Mouse (Mus musculus) spleen, adult 18-20 months (tissue): Measurements from ENCODE around the gene Coil.

Experiments used
- DNase-seq, 2 experiments: peaks; one replicate each; pipeline ENCODE4 v3.0.0; 2022; ENCODE audit warnings: mixed read lengths in 2 of 2

The Coil gene

GRCm38 (mm10) chr11:88970202-88970732 lies at the start of gene Coil:
Gene Coil (plus strand): TSS chr11:88970252.
- DNase-seq: no peak

DNA sequence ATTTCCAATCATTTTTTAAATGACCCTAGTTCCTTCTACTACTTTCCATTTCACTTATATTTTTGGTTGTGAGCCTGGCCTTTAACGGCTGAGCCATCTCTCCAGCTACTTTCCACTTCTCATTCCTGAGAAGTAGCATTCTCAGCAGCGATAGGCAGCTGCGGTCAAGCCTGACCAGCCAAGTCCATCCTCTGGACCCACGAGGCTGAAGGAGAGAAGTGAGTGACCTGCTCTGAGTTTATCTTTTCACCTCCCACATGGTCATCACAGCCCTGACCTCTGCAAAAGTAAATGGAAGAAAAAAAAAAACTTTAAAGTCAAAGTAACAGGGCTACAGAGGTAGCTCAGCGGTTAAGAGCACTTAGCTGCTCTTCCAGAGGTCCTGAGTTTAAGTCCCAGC lies 43.5 kb upstream of the Coil start:
- no peak for DNase-seq

- DNase-seq: no peak
Observed at GRCm38 (mm10) chr11:88931692-88932530, 38.1 kb upstream of the Coil start.

GRCm38 (mm10) chr11:88933030-88933429 lies 37.0 kb upstream of the Coil start:
- no peak for DNase-seq

DNA sequence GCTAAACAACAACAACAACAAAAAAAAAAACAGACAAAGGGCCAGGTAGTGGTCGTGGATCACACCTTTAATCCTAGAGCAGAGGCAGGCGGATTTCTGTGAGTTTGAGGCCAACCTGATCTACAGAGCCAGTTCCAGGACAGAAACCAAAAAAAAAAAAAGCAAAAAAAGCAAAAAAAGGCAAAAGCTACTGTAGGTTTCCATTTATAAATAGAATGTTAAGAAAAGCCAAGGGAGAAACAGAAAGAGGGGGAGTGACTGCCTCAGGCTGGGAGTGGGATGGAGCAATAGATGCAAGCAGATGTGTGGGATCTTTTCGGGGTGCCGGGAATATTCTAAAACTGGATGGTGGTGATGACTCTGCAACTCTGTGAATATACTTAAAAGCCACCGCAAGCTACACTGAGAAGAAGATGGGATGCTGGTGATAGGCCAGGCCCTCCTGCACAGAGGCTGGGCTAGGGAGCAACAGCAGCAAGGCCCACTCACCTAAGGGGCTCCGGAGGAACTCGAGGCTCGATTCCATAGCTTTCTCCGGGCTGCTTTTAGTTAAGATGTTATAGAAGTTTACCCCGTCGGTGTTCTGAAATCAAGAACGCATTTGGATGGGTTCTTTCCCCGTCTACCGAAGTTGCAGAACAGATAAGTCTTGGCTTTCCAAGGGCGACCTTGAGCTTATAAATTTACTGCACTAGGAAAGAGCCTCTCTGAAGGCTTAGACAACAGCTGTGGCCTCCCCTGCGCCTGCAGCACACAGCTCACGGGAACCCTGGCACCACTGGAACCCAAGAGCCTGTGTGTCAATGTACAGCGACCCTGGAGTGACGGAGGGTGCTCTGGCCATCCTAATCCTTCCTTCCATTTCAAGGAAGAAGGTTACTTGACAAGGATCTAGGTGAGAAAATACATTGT lies 35.7 kb upstream of the Coil start:
- no peak for DNase-seq

- DNase-seq: no peak
Observed at GRCm38 (mm10) chr11:88937886-88938285, 32.2 kb upstream of the Coil start.

- no peak for DNase-seq
Observed at GRCm38 (mm10) chr11:88938770-88939169, 31.3 kb upstream of the Coil start.

DNA sequence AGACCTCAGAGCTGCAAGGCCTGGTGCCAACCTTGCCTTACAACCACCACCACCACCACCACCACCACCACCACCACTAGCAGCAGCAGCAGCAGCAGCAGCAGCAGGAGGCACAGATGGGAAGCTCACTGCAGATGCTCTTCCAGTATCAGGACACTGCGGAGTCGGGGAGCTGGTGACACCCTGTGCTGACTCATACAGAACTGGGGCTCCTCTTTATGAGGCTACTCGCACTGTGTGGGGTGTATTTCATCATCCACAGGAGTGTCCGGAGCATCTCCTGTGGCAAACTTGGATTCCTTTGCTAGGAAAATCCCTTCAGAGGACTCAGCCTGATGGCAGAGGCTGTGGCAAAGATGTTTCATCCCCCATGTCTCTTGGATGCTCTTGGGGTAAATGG lies 30.4 kb upstream of the Coil start:
- no peak for DNase-seq

- no peak for DNase-seq
Observed at GRCm38 (mm10) chr11:88941489-88941888, 28.6 kb upstream of the Coil start.

DNA sequence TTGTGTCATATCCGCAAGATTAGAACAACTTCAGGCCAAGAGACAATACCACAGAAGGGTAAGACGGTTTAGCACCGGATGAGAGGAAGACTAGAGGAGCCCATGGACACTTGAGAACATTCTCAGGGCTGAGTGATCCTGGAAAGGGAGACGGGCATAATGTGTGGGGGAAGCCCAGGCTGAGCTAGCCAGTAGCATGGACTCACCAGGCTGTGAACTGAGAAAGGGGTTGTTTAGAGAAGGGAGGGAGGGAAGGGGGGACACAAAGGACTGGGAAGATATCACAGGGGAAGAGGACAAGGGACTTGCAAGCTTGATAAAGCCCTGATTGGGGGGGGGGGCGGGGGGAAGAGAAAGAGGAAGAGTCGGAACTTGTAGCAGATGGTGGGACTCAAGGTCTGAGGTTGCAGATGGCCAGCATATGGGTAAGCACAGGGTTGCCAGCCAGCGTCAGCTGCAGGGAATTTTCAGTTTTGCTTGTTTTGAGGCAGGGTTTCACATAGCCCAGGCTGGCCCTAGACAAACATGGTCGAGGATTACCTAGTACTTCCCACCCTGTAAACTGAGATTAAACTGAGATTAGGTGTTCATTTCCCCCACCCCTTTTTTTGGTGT lies 24.0 kb upstream of the Coil start:
- DNase-seq: no peak

GRCm38 (mm10) chr11:88948896-88949295 lies 21.2 kb upstream of the Coil start:
- no peak for DNase-seq

DNA sequence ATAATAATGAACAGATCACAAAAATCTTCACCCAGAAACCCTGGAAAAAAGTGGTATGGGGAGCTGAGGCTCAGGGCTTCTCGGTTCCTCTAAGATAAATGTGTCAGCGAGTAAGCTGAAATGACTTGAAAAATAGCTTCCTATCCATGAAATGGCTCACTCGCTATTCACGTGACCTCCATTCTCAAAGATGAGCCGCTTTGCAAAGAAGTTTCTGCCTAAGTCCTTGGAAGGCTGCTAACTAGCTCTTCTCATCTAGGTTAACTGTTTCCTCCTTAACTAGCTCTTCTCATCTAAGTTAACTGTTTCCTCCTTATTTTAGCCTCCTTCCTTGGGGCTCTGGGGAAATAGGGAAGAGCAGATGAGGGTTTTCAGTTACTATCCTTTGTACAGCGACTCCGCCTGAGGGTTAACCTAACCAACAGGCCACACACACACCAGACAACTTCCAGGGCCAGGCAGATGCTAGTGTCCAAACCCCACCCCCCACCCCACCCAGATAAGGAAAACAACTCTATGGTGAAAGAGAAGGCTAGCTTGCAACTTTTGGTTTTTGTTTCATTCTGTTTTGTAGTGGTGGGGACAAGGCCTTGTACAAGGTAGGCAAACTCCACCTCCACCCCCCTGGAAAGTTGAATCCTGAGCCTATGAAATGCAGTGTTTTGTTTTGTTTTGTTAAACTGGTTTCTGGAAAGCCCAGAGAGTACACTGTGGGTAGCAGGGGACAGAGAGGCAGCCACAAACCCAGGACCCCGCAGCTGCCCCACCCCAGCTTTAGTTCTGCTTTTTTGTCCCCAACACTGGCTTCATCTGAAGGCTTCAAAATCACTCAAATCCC lies 20.0 kb upstream of the Coil start:
- no peak for DNase-seq

DNA sequence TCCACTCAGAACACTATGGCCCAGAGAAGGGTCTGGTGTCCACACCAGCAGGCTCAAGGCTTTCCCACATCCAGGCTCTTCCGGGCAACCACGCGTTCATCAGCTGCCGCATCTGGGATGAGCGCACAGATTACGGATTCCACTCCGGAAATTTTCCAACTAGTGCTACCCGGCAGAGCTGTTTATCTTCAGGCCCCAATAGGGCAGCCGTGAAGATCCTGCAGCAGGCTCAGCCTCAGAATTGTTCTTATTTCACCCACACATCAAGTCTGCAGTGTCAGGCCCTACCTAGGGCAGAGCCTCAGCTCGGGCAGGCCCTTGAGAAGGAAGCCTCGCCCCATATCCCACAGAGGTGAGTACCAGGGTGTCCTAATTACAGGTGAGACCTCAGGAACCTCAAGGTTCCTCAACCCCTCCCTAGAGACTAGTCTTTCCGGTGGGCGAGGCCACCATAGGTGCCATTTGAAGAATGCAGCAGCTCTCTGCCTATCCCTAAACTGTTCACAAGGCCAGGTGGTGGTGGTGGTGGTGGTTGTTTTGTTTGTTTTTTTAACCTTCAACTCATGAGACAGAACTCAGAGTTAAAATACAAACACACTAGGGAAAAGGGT lies 19.3 kb upstream of the Coil start:
- no peak for DNase-seq

DNA sequence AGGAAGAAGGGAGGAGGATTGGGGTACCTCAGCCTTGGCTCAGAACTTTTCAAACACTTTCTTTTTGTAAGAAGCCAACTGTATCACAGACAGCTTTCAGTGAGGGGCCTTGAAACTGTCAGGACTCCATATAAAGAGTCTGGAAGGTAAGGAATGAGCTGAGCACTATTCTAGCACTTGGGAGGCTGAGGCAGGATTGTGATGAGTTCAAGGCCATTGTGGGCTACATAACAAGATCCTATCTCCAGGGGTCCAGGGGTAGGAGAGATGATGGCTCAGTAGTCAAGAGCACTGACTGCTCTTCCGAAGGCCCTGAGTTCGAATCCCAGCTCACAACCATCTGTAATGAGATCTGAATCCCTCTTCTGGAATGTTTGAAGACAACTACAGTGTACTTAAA lies 18.5 kb upstream of the Coil start:
- DNase-seq: no peak

DNA sequence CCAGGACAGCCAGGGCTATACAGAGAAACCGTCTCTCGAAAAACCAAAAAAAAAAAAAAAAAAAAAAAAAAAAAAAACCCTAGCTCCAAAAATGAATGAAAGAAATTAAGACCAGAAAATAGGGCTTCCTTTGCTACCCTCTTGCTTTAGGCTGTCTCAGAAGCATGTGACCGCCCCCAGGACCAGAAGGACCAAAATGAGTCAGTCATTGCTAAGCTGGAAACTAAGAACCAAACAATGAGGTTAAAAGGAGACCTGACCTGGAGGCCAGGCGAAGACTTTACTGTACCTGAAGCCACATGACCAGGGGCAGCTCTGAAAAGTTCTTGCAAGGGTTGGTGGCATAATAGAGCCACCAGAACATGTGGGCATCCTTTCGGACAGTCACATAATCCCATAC lies 17.9 kb upstream of the Coil start:
- no peak for DNase-seq

DNA sequence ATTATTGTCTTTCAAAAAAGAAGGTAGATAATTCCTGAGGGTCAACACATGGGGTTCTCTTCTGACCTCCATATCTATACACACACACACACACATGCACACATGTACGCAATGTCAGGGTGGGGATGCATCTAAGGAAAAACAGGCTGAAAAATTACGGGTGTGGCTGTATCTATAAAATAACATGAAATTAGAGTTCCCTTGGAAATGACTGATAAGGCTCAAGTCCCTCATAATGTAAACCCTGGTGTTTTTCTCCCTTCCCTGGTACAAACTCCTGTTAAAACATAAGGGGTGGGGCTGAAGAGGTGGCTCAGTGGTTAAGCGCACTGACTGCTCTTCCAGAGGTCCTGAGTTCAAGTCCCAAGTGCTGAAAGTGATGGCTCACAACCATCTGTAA lies 16.5 kb upstream of the Coil start:
- DNase-seq: no peak

- peak in 1 of 2 experiments; percentile 13 for DNase-seq
Observed at GRCm38 (mm10) chr11:88954803-88955202, 15.2 kb upstream of the Coil start.

DNA sequence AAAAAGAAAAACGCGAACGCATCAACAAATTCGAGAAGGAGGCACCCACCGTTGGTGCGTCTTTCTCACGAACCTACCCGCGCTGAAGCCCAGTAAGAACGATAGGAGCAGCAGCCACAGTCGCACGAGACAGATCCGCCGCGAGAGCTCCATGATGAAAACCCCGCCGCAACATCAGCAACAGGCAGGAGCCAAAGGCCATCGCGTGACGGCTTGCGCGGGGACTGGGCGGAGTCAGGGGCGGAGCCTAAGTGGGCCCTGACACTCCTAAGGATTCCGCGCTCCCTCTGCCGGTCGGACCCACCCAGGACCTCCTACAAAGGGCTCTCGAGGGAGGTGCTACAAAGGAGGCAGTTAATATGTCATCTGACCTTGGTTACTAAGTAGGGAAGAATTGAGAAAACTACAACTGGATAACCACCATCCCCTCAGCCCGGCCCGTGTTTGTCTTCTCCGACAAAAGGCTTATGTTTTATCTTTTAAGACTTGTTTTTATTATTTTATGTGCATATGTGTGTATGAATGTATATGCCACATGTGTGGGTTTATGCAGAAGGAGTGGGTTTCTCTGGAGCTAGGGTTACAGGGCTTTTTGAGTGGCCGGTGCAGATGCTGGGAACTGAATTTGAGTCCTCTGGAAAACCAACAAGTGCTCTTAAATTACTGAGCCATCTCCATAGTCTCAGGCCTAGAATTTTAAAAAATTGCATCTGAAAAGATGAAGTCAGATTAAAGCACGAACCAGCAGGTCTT lies 14.7 kb upstream of the Coil start, which contains the start of gene Scpep1:
TSS of gene Scpep1 (minus strand) at position 249 of the 753 bp plus-strand sequence.
- DNase-seq: peak; percentile 95 to 99

DNA sequence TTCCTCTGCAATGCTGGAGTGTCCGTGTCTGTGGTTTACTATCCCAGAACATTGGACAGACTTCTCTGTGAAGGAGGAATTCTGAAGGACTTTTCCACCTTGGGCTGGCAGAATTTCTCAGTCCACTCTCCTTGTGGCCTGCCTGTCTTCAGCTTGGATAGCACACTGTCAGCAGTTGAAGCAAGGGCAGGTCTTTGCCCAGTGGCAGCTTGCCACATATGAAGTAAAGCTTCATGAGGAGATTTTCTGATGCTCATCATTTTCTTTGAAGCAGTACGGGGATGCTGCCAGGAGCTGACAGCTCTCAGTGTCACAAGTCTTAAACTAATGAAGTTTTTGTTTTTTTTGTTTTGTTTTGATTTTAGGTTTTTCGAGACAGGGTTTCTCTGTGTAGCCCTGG lies 11.2 kb upstream of the Coil start:
- DNase-seq: no peak

- no peak for DNase-seq
Observed at GRCm38 (mm10) chr11:88966881-88967361, 3.1 kb upstream of the Coil start, which contains the start of gene Elobl. Gene Elobl (minus strand): TSS chr11:88966931.
